Mouse (Mus musculus) hindbrain, postnatal 0 days (tissue): ENCODE results near the gene Cyp1a1. TPM values are rescaled to one million over a fixed set of nuclear protein-coding genes. Genes with fewer than 3 reads are reported as not detected.

ENCODE experiments used
- ATAC-seq: fragments of 200-750 bp; cut with Nextera tagmentation; 2 replicates; pipeline ENCODE4 v1.8.0; 2017; ENCODE audit warnings: mild to moderate bottlenecking, moderate TSS enrichment, moderate library complexity
- DNase-seq: peaks from one replicate; pipeline ENCODE4 v3.0.0-alpha.2; 2015; ENCODE audit warnings: low spot score
- H3K27ac ChIP-seq: fragments of 300-500 bp; sonication (generic); 2 replicates; pipeline ENCODE4 v1.5.1; 2014; ENCODE audit warnings: mild to moderate bottlenecking
- H3K27me3 ChIP-seq: fragments of 300-500 bp; sonication (generic); 2 replicates; pipeline ENCODE4 v1.6.1; 2014; ENCODE audit warnings: low read length, mixed read lengths; ENCODE audit not compliant: insufficient read depth
- H3K36me3 ChIP-seq: fragments of 300-500 bp; sonication (generic); 2 replicates; pipeline ENCODE4 v1.6.1; 2014; ENCODE audit warnings: low read length, mixed read lengths; ENCODE audit not compliant: insufficient read depth
- H3K4me1 ChIP-seq: fragments of 300-500 bp; sonication (generic); 2 replicates; pipeline ENCODE4 v1.6.1; 2014; ENCODE audit warnings: antibody characterized with exemption, low read length, mixed read lengths; ENCODE audit not compliant: insufficient read depth
- H3K4me2 ChIP-seq: fragments of 300-500 bp; sonication (generic); 2 replicates; pipeline ENCODE4 v1.6.1; 2014; ENCODE audit warnings: low read depth, mild to moderate bottlenecking, low read length, moderate library complexity, mixed read lengths
- H3K4me3 ChIP-seq: fragments of 300-500 bp; sonication (generic); 2 replicates; pipeline ENCODE4 v1.5.1; 2014; ENCODE audit warnings: low read length
- H3K9ac ChIP-seq: fragments of 300-500 bp; sonication (generic); replicated peaks from 2 replicates; pipeline ENCODE4 v1.6.1; 2014; ENCODE audit warnings: mild to moderate bottlenecking, low read length, moderate library complexity, mixed read lengths
- H3K9me3 ChIP-seq: fragments of 300-500 bp; sonication (generic); 2 replicates; pipeline ENCODE4 v1.6.1; 2016; ENCODE audit warnings: low read length, mixed read lengths
- CTCF ChIP-seq: IDR thresholded peaks from 2 replicates; pipeline ENCODE4 v1.5.1; 2016; ENCODE audit warnings: antibody characterized with exemption, control low read depth, low read depth
- WGBS: fragments of 180-500 bp; shearing (Covaris S2); extraction: QIAGEN DNeasy Blood & Tissue Kit; methylation state at CpG from one replicate; pipeline ENCODE4 v1.1.7; 2014; 5-methylcytosine and 5-hydroxymethylcytosine counted together
- polyA plus RNA-seq: library from polyadenylated mRNA; unstranded; fragments of >200 nt; fragmentation: Nextera tagmentation; extraction: Ambion mirVana; gene quantifications from 2 replicates; pipeline ENCODE4 v1.2.1, GENCODE M21; 2015
- total RNA-seq: library from RNA; depleted of rRNA; stranded (reverse); fragments of >200 nt; gene quantifications from 2 replicates; pipeline ENCODE4 v1.2.3, GENCODE M21; 2014

Gene Cyp1a1
- total and polyA plus RNA-seq, 2 experiments from 2014 or later: 0.05 to 0.24 TPM

GRCm38 (mm10) chr9:57666536-57666935 lies 21.2 kb upstream of the Cyp1a1 start:
- 87% methylated on average over 8 of the region's 8 CpGs for WGBS
- Histone ChIP-seq H3K9me3 (no peaks in the 10 kb centered on the region), H3K27ac (no peak overlapping the region), H3K4me2 (no peak overlapping the region), H3K9ac (no peak overlapping the region), H3K36me3 (no peaks in the 10 kb centered on the region), H3K4me1 (no peaks in the 10 kb centered on the region), H3K4me3 (no peak overlapping the region), H3K27me3 (no peaks in the 10 kb centered on the region)
- ATAC-seq (no peak), DNase-seq (no peak)
- no peak for TF ChIP-seq CTCF

GRCm38 (mm10) chr9:57667136-57667535 lies 20.6 kb upstream of the Cyp1a1 start:
- H3K9ac ChIP-seq: no peak overlapping the region
- H3K27me3 ChIP-seq: no peaks in the 10 kb centered on the region
- TF ChIP-seq CTCF: no peak
- no peak overlapping the region for H3K4me2 ChIP-seq
- no peaks in the 10 kb centered on the region for H3K4me1 ChIP-seq
- H3K9me3 ChIP-seq: no peaks in the 10 kb centered on the region
- DNase-seq (no peak), ATAC-seq (no peak)
- H3K27ac ChIP-seq: no peak overlapping the region
- 77% methylated on average over 3 of the region's 3 CpGs for WGBS
- no peak overlapping the region for H3K4me3 ChIP-seq
- H3K36me3 ChIP-seq: no peaks in the 10 kb centered on the region

- Histone ChIP-seq H3K27me3 (no peaks in the 10 kb centered on the region), H3K9ac (no peak overlapping the region), H3K4me2 (no peak overlapping the region), H3K4me1 (no peaks in the 10 kb centered on the region), H3K27ac (no peak overlapping the region), H3K4me3 (no peak overlapping the region), H3K36me3 (no peaks in the 10 kb centered on the region), H3K9me3 (no peaks in the 10 kb centered on the region)
- WGBS: 61% methylated on average over 11 of the region's 11 CpGs
- ATAC-seq (no peak), DNase-seq (no peak)
- no peak for TF ChIP-seq CTCF
These were observed 19.9 kb upstream of the Cyp1a1 start for GRCm38 (mm10) chr9:57667817-57668216.

- no peak overlapping the region for H3K4me3 ChIP-seq
- H3K36me3 ChIP-seq: no peaks in the 10 kb centered on the region
- H3K9me3 ChIP-seq: no peaks in the 10 kb centered on the region
- H3K4me2 ChIP-seq: no peak overlapping the region
- DNase-seq: no peak
- no peaks in the 10 kb centered on the region for H3K27me3 ChIP-seq
- 54% methylated on average over 1 of the region's 1 CpGs for WGBS
- H3K4me1 ChIP-seq: no peaks in the 10 kb centered on the region
- no peak for ATAC-seq
- no peak overlapping the region for H3K27ac ChIP-seq
- no peak overlapping the region for H3K9ac ChIP-seq
- no peak for TF ChIP-seq CTCF
These were observed 19.5 kb upstream of the Cyp1a1 start for GRCm38 (mm10) chr9:57668277-57668676.

GRCm38 (mm10) chr9:57669566-57669965 lies 18.2 kb upstream of the Cyp1a1 start:
- no peak overlapping the region for H3K27ac ChIP-seq
- no peak for ATAC-seq
- no peak for DNase-seq
- no peaks in the 10 kb centered on the region for H3K9me3 ChIP-seq
- H3K4me1 ChIP-seq: no peaks in the 10 kb centered on the region
- H3K36me3 ChIP-seq: no peaks in the 10 kb centered on the region
- H3K9ac ChIP-seq: no peak overlapping the region
- H3K4me2 ChIP-seq: no peak overlapping the region
- WGBS: 78% methylated on average over 3 of the region's 3 CpGs
- H3K4me3 ChIP-seq: no peak overlapping the region
- no peak for TF ChIP-seq CTCF
- no peaks in the 10 kb centered on the region for H3K27me3 ChIP-seq

- no peaks in the 10 kb centered on the region for H3K4me1 ChIP-seq
- H3K4me2 ChIP-seq: no peak overlapping the region
- no peak overlapping the region for H3K4me3 ChIP-seq
- WGBS: 90% methylated on average over 4 of the region's 4 CpGs
- no peak for ATAC-seq
- H3K9me3 ChIP-seq: no peaks in the 10 kb centered on the region
- no peaks in the 10 kb centered on the region for H3K36me3 ChIP-seq
- no peak overlapping the region for H3K27ac ChIP-seq
- H3K27me3 ChIP-seq: no peaks in the 10 kb centered on the region
- DNase-seq: no peak
- TF ChIP-seq CTCF: no peak
- H3K9ac ChIP-seq: no peak overlapping the region
These were observed 16.7 kb upstream of the Cyp1a1 start for GRCm38 (mm10) chr9:57671037-57671436.

GRCm38 (mm10) chr9:57671500-57671899 lies 16.2 kb upstream of the Cyp1a1 start:
- 87% methylated on average over 5 of the region's 5 CpGs for WGBS

More at GRCm38 (mm10) chr9:57671500-57671899, 16.2 kb upstream of the Cyp1a1 start:
- H3K27ac ChIP-seq: no peak overlapping the region
- ATAC-seq: no peak
- DNase-seq: no peak
- no peak for TF ChIP-seq CTCF
- H3K4me1 ChIP-seq: no peaks in the 10 kb centered on the region
- H3K4me3 ChIP-seq: no peak overlapping the region
- no peak overlapping the region for H3K9ac ChIP-seq
- H3K4me2 ChIP-seq: no peak overlapping the region
- H3K9me3 ChIP-seq: no peaks in the 10 kb centered on the region
- H3K27me3 ChIP-seq: no peaks in the 10 kb centered on the region
- H3K36me3 ChIP-seq: no peaks in the 10 kb centered on the region
